Mouse (Mus musculus): ENCODE measurements around the gene Atp13a1. TPM values are rescaled to one million over a fixed set of nuclear protein-coding genes. Genes with fewer than 3 reads are reported as not detected.

Atp13a1 gene
- polyA plus RNA-seq, 1 experiment = 83.2 TPM

DNA sequence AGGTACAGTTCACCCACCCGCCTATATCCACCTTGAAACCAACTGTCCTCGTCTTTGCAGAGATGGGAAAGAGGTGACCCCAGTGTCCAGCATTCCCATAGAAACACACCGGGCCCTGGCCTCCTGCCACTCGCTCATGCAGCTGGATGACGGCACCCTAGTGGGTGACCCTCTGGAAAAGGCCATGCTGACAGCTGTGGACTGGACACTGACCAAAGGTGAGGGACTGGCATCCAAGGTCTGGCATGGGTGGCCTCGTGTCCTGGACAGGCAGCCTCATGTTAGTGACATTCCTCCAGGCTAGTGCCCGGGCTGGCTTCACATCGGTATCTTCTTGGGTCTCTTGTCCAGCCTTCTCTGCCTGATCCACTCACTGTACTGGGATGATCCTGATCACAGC, 8.3 kb downstream of the Atp13a1 start:
- no peak for DNase-seq (ENCODE audit: low read depth in 1 of 2, low spot score in 2 of 2)
- no peaks in the 10 kb centered on the region for H3K27me3 ChIP-seq (ENCODE audit: control insufficient read depth, insufficient read depth, low read length)
- H3K4me1 ChIP-seq (ENCODE audit: control insufficient read depth, insufficient read depth, insufficient read length) = no peaks in the 10 kb centered on the region
- H3K36me3 ChIP-seq (ENCODE audit: control insufficient read depth, insufficient read depth, low read length) = peaks cover 79% of the 10 kb centered on the region
- H3K4me3 ChIP-seq (ENCODE audit: extremely low read depth, insufficient read depth, insufficient read length) = no peak overlapping the region
- H3K27ac ChIP-seq (ENCODE audit: insufficient read depth, low read length) = no peak overlapping the region
- WGBS = 93% methylated on average over 8 of the region's 8 CpGs
- no peak for TF ChIP-seq POLR2A (IDR thresholded peaks at IDR 0.05; ENCODE audit: low read depth, low read length)
- TF ChIP-seq CTCF (IDR thresholded peaks at IDR 0.05; ENCODE audit: extremely low read depth, insufficient read depth, insufficient read length, insufficient replicate concordance) = no peak

DNA sequence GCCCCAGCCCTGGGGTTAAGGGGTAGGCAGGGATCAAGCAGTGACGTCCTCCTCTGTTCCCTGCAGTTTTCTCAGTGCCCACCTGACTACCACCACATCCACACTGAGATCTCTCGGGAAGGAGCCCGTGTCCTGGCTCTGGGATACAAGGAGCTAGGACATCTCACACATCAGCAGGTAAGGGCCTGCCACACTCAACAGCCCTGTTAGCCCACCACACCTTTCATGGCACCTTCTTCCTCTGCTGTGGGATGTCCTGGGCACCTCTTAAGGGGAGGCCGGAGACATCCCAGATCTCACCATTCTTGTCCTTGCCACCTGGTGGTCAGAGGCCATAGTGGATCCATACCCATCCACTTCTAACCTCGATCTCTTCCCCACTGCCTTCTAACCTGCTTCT, 9.0 kb downstream of the Atp13a1 start:
- TF ChIP-seq CTCF (IDR thresholded peaks at IDR 0.05; ENCODE audit: extremely low read depth, insufficient read depth, insufficient read length, insufficient replicate concordance) (no peak), POLR2A (IDR thresholded peaks at IDR 0.05; ENCODE audit: low read depth, low read length) (no peak)
- peaks cover 75% of the 10 kb centered on the region for H3K36me3 ChIP-seq (ENCODE audit: control insufficient read depth, insufficient read depth, low read length)
- no peak overlapping the region for H3K27ac ChIP-seq (ENCODE audit: insufficient read depth, low read length)
- DNase-seq (ENCODE audit: low read depth in 1 of 2, low spot score in 2 of 2) = no peak
- H3K27me3 ChIP-seq (ENCODE audit: control insufficient read depth, insufficient read depth, low read length) = no peaks in the 10 kb centered on the region
- no peaks in the 10 kb centered on the region for H3K4me1 ChIP-seq (ENCODE audit: control insufficient read depth, insufficient read depth, insufficient read length)
- H3K4me3 ChIP-seq (ENCODE audit: extremely low read depth, insufficient read depth, insufficient read length) = no peak overlapping the region
- WGBS = 99% methylated on average over 5 of the region's 5 CpGs

DNA sequence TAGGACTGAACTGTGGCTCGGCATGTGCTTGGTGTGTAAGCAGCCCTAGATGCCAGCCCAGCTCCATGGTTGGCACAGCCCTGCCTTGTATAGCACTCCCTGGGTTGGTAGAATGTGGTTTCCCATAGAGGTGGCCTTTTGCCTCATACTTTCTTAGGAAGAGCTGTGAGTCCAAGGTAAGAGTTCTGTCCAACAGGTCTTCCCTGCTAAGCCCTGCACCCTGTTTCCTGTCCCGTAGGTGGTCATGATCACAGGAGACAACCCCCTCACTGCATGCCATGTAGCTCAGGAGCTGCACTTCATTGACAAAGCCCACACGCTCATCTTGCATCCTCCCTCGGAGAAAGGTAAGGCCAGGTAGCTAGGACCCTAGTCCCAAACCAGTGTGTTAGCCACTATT, 10.8 kb downstream of the Atp13a1 start:
- H3K27me3 ChIP-seq (ENCODE audit: control insufficient read depth, insufficient read depth, low read length) = no peaks in the 10 kb centered on the region
- no peaks in the 10 kb centered on the region for H3K4me1 ChIP-seq (ENCODE audit: control insufficient read depth, insufficient read depth, insufficient read length)
- peaks cover 80% of the 10 kb centered on the region for H3K36me3 ChIP-seq (ENCODE audit: control insufficient read depth, insufficient read depth, low read length)
- H3K4me3 ChIP-seq (ENCODE audit: extremely low read depth, insufficient read depth, insufficient read length) = no peak overlapping the region
- WGBS = 96% methylated on average over 4 of the region's 4 CpGs
- H3K27ac ChIP-seq (ENCODE audit: insufficient read depth, low read length) = no peak overlapping the region
- no peak for DNase-seq (ENCODE audit: low read depth in 1 of 2, low spot score in 2 of 2)
- TF ChIP-seq POLR2A (IDR thresholded peaks at IDR 0.05; ENCODE audit: low read depth, low read length) (no peak), CTCF (IDR thresholded peaks at IDR 0.05; ENCODE audit: extremely low read depth, insufficient read depth, insufficient read length, insufficient replicate concordance) (no peak)

DNA sequence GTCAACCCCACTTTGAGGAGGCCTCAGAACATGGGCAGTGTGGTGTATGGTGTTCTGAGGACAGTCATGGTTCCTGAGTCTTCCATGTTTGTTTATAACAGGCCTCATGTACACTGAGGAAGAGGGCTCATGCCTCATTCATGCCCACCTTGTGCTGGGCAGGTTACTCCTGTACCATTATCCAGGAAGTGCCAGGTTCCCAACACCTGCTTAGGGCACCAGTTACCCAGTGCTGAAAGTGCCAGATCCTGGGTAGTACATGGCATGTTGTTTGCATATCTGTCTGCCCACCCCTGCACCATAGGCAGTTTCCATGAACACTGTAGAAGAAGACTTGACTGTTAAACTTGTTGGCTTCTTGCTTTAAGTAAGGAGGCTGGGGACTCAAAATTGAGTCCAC, 11.3 kb downstream of the Atp13a1 start:
- Histone ChIP-seq H3K4me3 (ENCODE audit: extremely low read depth, insufficient read depth, insufficient read length) (no peak overlapping the region), H3K27ac (ENCODE audit: insufficient read depth, low read length) (no peak overlapping the region), H3K27me3 (ENCODE audit: control insufficient read depth, insufficient read depth, low read length) (no peaks in the 10 kb centered on the region), H3K36me3 (ENCODE audit: control insufficient read depth, insufficient read depth, low read length) (peaks cover 79% of the 10 kb centered on the region), H3K4me1 (ENCODE audit: control insufficient read depth, insufficient read depth, insufficient read length) (no peaks in the 10 kb centered on the region)
- no peak for DNase-seq (ENCODE audit: low read depth in 1 of 2, low spot score in 2 of 2)
- TF ChIP-seq CTCF (IDR thresholded peaks at IDR 0.05; ENCODE audit: extremely low read depth, insufficient read depth, insufficient read length, insufficient replicate concordance) = no peak
- no peak for TF ChIP-seq POLR2A (IDR thresholded peaks at IDR 0.05; ENCODE audit: low read depth, low read length)

DNA sequence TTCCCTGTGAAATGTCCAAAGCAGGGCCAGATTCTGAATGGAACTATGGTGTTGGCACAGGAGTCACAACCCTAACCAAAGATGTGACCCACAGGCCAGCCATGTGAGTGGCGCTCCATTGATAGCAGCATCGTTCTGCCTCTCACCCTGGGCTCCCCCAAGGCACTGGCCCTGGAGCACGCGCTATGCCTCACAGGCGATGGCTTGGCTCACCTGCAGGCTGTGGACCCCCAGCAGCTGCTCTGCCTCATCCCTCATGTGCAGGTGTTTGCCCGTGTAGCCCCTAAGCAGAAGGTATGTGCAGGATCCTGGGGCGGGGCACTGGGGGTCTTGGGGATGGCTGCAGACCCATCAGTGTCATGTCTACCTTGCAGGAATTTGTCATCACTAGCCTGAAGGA, 12.4 kb downstream of the Atp13a1 start:
- Histone ChIP-seq H3K4me3 (ENCODE audit: extremely low read depth, insufficient read depth, insufficient read length) (no peak overlapping the region), H3K27me3 (ENCODE audit: control insufficient read depth, insufficient read depth, low read length) (no peaks in the 10 kb centered on the region), H3K4me1 (ENCODE audit: control insufficient read depth, insufficient read depth, insufficient read length) (no peaks in the 10 kb centered on the region), H3K36me3 (ENCODE audit: control insufficient read depth, insufficient read depth, low read length) (peaks cover 72% of the 10 kb centered on the region), H3K27ac (ENCODE audit: insufficient read depth, low read length) (no peak overlapping the region)
- TF ChIP-seq POLR2A (IDR thresholded peaks at IDR 0.05; ENCODE audit: low read depth, low read length) (no peak), CTCF (IDR thresholded peaks at IDR 0.05; ENCODE audit: extremely low read depth, insufficient read depth, insufficient read length, insufficient replicate concordance) (no peak)
- WGBS = 97% methylated on average over 7 of the region's 7 CpGs
- DNase-seq (ENCODE audit: low read depth in 1 of 2, low spot score in 2 of 2) = no peak

DNA sequence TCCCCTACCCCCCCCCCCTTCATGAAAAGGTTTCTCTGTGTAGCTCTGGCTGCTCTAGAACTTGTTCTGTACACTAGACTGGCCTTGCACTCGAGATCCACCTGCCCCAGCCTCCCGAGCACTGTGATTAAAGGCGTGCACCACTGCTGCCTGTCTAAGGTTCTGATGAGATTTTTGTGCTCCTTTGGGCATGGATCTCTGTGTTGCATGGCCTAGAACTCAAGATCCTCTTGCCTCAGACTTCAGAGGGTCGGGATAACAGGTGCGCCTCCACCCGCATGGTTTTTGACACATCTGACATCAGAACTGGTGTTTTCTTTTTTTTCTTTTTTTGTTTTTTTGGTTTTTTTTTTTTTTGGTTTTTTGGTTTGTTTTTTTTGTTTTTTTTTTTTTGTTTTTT, 13.6 kb downstream of the Atp13a1 start:
- Histone ChIP-seq H3K27me3 (ENCODE audit: control insufficient read depth, insufficient read depth, low read length) (no peaks in the 10 kb centered on the region), H3K4me1 (ENCODE audit: control insufficient read depth, insufficient read depth, insufficient read length) (no peaks in the 10 kb centered on the region), H3K4me3 (ENCODE audit: extremely low read depth, insufficient read depth, insufficient read length) (no peak overlapping the region), H3K27ac (ENCODE audit: insufficient read depth, low read length) (no peak overlapping the region), H3K36me3 (ENCODE audit: control insufficient read depth, insufficient read depth, low read length) (peaks cover 61% of the 10 kb centered on the region)
- TF ChIP-seq CTCF (IDR thresholded peaks at IDR 0.05; ENCODE audit: extremely low read depth, insufficient read depth, insufficient read length, insufficient replicate concordance) = no peak
- no peak for TF ChIP-seq POLR2A (IDR thresholded peaks at IDR 0.05; ENCODE audit: low read depth, low read length)
- DNase-seq (ENCODE audit: low read depth in 1 of 2, low spot score in 2 of 2) = peak in 1 of 2 experiments; percentile 2
- WGBS = 91% methylated on average over 6 of the region's 6 CpGs

DNA sequence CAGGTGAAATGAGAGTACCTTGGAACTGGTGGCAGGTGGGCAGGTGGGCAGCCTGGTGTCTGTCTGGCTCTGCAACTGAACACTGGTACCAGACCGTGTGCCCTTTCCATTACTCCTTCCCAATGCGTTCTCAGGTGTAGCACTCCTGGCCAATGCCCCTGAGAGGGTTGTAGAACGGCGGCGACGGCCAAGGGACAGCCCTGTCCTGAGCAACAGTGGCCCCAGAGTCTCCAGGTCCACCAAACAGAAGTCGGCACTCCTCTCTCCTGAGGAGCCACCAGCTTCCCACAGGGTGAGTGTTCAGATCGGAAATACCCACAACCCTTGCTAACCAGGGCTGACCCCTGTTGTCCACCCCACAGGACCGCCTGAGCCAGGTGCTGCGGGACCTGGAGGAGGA, 14.1 kb downstream of the Atp13a1 start:
- Histone ChIP-seq H3K4me3 (ENCODE audit: extremely low read depth, insufficient read depth, insufficient read length) (no peak overlapping the region), H3K4me1 (ENCODE audit: control insufficient read depth, insufficient read depth, insufficient read length) (no peaks in the 10 kb centered on the region), H3K27me3 (ENCODE audit: control insufficient read depth, insufficient read depth, low read length) (no peaks in the 10 kb centered on the region), H3K36me3 (ENCODE audit: control insufficient read depth, insufficient read depth, low read length) (peaks cover 55% of the 10 kb centered on the region), H3K27ac (ENCODE audit: insufficient read depth, low read length) (no peak overlapping the region)
- TF ChIP-seq POLR2A (IDR thresholded peaks at IDR 0.05; ENCODE audit: low read depth, low read length) = no peak
- TF ChIP-seq CTCF (IDR thresholded peaks at IDR 0.05; ENCODE audit: extremely low read depth, insufficient read depth, insufficient read length, insufficient replicate concordance) = no peak
- 97% methylated on average over 10 of the region's 10 CpGs for WGBS
- peak in 1 of 2 experiments; percentile 2 for DNase-seq (ENCODE audit: low read depth in 1 of 2, low spot score in 2 of 2)
